Mouse (Mus musculus) gastrocnemius, postnatal 25 days (tissue): ENCODE measurements around the gene Exosc6. TPM values are rescaled to one million over a fixed set of nuclear protein-coding genes. Genes with fewer than 3 reads are reported as not detected.
A peak's percentile ranks its signal among the peaks of the same experiment; 100 is the strongest.
"Not testable (repeated sequence)": the region's sequence is repeated elsewhere in the genome, so short reads cannot be mapped to it uniquely, and the experiment has no call there.

Experiments used
- DNase-seq: peaks from one replicate; pipeline ENCODE4 v3.0.0; 2022
- long read RNA-seq, 2 experiments: library from polyadenylated mRNA; stranded (forward); transcript quantifications; one replicate each; pipeline ENCODE4 v2.0.0; 2021
- total RNA-seq, 2 experiments: library from RNA; stranded (reverse); gene quantifications; 1 replicate in 1 of 2; 2 replicates in 1 of 2; pipeline ENCODE4 v1.2.3; 2021

Gene Exosc6
- total RNA-seq: not detected
- long read RNA-seq, experiment 1, transcript Exosc6-201 (1 exons, 1,326 nt): major isoform, 15 of 15 reads
- long read RNA-seq, experiment 1, partial matches to known transcripts: 0 of 15 reads
- long read RNA-seq, experiment 1, other reads (novel, unspliced or antisense): 0 of 15 reads
- long read RNA-seq, experiment 2, transcript Exosc6-201 (1 exons, 1,326 nt): major isoform, 9 of 9 reads
- long read RNA-seq, experiment 2, partial matches to known transcripts: 0 of 9 reads
- long read RNA-seq, experiment 2, other reads (novel, unspliced or antisense): 0 of 9 reads

DNA sequence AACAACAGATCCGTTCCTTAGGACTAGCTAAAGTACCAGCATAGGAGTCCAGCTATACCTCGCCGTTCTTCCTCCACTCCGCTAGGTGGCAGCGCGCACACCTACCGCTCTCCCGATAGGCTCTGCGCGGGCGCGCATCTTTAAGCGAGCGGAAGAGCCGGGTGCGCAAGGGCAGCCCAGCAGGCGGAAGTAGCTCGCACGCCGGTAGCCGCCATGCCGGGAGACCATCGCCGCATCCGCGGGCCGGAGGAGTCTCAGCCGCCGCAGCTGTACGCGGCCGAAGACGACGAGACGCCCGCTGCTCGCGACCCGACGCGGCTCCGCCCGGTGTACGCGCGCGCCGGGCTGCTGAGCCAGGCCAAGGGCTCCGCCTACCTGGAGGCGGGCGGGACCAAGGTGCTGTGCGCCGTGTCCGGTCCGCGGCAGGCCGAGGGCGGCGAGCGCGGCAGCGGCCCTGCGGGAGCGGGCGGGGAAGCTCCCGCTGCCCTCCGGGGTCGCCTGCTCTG lies at the start of gene Exosc6:
Gene Exosc6 (plus strand): TSS at position 182 of the 506 bp plus-strand sequence.
- DNase-seq: peak; percentile 87

DNA sequence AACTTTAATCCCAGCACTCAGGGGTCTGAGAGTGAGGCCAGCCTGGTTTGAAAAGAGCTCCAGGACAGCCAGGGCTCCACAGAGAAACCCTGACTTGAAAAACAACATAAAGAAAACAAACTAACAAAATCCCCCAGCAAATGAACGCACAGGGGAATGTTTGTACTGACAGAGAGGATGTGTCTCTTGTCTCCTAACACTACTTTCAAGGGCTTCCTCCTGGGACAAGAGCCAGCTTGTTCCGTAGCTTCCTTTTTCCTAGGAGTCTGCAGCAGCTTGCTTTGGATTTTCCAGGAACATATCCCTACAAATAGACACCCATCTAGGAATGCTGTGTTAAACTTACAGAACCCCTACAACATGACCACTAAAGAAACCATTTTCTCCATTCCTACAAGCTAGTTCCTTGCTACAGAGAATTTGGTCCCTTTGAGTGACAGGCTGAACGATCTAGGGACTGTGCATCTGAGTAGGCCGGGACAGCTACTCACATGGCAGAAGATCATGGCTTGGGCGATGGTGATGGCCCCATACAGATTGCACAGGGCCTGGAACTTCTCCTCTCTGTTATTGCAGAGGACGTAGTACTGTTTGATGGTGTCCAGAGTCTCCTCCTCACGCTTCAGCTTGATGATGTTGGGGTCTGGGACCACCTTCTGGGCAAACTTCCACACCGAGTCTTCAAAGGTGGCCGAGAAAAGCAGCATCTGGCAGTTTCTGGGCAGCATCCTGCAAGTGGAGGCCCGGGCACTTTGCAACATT lies 45.7 kb upstream of the Exosc6 start:
- not testable (repeated sequence) for DNase-seq

DNA sequence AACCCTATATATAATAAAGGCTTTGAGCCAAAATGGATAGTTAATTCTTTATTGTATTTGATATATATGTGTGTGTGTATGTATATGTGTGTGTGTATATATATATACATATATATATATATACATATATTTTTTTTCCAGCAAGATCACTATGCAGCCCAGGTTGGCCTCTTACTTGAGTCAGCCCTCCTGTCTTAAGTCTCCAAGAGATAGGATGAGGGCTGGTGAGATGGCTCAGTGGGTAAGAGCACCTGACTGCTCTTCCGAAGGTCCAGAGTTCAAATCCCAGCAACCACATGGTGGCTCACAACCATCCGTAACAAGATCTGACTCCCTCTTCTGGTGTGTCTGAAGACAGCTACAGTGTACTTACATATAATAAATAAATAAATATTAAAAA lies 29.5 kb upstream of the Exosc6 start:
- DNase-seq: not testable (repeated sequence)

DNA sequence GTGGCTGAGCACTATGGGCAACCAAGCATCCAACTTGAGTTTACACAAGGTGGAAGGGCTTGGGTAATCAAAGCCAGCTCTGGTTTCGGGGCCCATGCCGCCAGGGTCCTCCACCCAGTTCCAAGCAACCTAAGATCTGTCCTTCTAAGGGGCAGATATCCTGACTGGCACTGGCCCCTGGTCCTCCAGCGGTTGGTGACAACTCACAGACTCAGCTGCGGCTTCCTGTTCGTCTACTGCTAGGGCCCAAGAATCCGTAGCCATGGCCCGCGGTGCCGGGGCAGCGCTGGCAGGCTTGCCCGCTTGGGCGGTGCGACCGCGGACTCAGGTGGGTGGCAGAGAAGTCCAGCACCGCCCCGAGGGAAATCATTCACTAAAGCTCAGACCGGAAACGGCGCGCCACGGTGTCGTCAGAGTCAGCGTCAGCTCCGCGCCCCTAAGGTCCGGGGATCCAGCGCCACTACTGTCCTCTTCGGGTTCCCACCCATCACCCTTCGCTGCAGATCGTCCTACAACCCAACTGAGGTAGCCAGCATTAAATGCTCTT lies 28.7 kb upstream of the Exosc6 start:
- peak; percentile 72 for DNase-seq

DNA sequence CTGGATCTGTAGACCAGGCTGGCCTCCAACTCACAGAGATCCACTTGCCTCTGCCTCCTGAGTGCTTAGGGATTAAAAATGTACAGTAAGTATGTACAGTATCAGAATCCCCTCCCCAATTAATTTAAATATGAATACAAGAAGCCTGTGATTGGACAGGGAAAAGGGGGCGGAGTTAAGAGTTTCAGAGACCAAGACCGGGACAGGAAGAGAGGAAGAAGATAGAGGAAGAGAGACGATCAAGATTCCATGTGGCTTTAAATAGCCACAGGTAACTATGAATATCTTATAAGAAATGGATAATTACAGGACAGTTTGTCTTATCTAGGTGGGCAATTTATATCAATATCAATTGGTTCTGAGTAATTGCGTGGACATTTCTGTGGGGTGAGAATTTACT lies 26.6 kb upstream of the Exosc6 start:
- no peak for DNase-seq

DNA sequence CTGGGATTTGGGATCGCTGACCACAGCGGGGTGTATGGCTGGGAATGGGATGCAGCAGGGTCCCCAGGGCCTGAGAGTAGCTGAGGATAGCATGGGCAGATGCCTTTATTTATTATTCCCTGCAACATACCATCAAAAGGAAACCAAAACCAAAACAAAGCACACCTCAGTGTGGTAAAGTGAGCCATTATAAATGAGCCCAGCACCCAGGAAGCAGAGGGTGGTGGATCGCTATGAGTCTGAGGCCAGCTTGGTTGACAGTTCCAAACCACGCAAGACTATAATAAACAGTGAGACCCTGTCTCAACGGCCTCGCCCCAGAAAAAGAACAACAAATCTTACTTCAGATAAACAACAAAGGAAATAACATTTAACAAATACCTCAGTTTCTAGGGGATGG lies 26.1 kb upstream of the Exosc6 start:
- no peak for DNase-seq

DNA sequence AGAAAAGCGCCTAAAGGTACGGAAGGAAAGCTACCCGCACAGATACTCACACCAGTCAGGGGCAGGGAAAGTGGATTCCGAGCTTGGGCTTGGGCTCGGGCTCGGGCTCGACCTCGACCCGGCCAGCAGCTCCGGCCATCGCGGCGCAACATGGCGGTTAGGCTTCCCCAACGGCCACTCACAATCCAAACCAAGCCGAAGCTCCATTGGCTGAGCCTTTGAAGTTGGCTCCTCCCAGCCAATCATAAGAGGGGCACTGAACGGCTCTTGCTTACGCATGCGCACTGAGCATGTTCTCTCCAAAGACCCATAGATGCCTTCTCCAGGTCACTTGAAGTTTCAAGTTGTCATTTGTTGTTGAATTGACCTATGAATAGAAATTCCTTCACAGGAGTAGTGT lies 24.6 kb upstream of the Exosc6 start, which contains the start of gene Ddx19b:
Gene Ddx19b (minus strand): TSS at position 180 of the 400 bp plus-strand sequence.
- no peak for DNase-seq

DNA sequence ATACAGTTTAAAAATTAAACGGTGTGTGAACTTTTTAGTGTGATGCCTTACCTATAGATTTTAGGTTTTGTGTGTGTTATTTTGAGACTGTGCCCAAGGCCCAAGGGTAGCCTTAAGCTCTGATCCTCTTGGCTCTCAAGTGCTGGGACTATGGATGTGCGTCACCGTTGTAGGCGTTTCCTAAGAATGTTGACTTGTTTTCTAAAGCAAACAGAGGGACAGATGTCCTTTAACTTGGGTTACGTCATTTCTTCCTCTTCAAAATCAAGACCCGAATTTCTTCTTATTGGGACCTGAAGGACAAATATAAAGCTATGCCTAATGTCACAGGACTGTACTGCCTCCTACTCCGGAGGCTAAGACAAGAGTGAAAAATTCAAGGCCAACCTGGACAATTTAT lies 23.2 kb upstream of the Exosc6 start, which contains the start of gene Aars:
Gene Aars (plus strand): TSS at position 229 of the 400 bp plus-strand sequence.
- no peak for DNase-seq

DNA sequence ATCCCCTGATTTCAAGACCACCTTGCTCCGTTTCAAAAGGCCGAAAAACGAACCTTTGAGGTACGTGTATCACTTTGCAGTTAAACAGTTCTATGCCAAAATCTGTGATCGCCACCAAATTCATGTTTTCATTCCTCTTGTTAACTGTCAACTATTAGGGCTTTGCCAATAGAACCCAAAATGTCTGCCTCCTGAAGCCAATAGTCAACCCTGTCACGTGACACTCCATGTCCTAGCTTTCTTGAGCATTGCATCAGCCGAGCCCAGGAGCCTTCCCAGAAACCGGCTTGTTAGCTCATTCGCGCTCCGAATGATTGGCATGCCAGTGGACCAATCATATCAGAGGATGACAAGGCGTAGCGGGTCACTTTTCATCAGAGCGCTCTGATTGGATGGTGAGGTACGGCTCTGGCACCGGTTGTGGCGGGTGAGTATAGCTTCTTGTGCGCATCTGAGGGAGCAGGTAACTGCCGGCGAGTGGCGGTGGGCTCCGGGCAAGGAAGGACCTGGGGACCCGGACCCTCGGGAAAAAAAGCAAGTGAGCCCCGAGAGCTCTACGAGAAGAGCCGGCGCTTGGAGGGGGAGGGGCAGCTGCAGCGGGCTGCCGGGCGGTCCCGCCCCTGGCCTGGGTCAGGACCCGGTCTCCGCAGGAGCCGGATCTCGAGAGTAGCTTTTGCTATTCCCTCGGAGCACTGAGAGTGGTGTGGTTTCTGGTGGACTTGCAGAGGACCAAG lies 22.5 kb upstream of the Exosc6 start:
- DNase-seq: peak; percentile 98

DNA sequence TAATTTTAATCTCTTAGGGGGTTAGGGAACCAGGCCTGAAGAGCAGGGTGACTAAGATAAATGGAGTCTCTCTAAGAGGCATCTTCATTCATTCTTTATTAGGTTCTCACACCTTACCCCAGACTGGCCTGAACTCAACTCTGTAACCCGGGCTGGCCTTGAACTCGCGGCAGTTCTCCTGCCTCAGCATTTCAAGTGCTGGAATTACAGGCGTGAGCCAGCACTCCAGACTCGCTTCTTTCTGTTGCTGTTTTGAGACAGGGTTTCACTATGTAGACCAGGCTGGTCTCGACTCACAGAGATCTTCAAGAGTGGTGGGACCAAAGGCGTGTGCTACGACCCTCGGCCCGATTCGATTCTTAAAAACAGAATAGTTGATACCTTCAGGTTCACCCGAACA lies 21.9 kb upstream of the Exosc6 start:
- no peak for DNase-seq

DNA sequence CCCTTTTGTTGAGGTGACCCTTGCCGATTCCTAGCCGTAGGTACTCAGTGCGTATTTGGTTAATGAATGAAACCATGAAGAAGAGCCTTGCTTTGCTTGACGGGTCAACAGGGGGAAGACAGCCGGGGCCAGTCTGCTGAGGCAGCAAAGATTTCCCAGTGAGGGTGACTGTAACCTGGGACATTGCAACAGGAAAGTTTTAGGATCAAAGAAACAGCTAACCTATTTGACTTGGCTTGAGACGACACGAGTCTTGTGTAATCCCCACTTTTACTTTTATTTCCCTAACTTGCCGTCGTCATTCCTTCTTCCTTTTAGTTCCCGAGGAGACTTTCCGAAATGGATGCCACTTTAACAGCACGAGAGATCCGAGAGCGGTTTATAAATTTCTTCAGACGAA lies 19.5 kb upstream of the Exosc6 start:
- DNase-seq: no peak

DNA sequence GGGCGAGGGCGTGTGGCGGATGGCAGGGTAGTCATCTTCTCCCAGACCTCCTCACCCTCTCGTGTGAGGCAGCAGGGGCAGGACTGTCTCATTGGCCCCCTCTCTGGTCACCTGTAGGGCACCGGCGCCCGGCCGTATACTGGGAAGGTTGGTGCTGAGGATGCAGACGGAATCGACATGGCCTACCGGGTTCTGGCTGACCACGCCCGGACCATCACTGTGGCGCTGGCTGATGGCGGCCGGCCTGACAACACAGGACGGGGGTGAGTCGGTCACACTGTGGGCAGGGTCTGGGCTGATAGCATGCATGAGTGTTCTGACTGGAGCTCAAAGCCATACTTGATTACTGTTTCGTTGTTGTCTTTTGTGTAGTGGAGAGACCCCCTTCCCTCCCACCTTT lies 13.6 kb upstream of the Exosc6 start:
- DNase-seq: no peak

DNA sequence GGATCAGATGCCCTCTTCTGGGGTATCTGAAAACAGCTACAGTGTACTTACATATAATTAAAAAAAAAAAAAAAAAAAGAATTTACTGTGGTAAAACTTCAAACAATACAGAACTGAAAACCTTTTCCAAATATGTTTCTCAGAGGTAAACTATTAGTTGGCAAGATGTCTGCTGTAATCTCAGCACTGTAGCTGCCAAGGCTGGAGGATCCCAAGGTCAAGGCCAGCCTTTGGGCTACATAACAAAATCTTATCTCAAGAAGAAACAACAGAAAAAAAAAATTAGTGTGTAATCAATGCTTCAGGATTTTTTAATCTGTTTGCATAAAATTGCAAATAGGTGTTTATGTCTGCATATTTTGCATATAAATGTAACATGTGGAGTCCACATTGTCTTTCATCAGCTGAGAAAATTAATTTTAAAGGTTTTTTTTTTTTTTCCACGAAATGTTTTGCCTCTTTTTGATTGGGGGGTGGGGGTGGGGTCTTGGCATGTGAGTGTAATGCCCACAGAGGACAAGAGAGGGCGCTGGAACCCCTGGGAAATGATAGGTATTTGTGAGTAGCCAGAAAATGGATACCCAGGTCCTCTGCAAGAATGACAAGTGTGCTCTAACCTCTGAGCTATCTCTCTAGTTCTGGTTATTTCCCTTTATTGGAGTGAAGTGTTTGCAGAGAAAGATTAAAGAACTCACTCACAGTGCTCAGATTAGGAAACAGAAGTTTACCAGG lies 12.0 kb upstream of the Exosc6 start:
- no peak for DNase-seq

DNA sequence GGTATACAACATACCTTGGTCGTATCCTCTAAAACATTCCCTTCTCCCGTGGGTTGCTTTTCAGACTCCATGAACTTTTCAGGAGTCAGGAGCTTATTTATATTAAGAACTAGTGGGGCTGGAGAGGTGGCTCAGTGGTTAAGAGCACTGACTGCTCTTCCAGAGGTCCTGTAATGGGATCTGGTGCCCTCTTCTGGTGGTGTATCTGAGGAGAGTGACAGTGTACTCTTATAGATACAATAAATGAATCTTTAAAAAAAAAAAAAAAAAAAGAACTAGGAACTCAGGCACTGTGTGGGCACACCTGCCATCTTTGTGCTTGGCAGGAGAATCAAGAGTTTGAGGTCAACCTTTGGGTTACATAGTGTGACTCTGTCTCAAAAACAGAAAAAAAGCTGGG lies 7.4 kb upstream of the Exosc6 start:
- DNase-seq: no peak

DNA sequence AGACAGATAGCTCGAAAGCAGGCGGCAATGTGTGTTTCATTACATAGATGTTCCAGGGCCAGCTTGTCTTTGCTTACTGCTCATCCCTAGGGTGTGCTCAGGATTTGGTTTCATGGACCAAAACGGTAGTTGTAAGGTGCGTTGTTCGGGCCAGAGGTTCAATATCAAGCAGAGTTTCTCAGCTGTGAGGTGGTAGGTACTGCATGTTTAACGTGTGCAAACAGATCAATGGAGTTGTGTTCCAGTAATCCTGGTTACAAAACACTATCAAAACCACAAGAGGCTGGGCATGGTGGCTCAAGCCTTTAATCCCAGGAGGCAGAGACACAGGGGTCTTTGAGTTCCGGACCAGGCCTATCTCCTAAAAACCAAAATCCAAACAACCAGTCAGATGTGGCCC lies 7.0 kb upstream of the Exosc6 start:
- no peak for DNase-seq

DNA sequence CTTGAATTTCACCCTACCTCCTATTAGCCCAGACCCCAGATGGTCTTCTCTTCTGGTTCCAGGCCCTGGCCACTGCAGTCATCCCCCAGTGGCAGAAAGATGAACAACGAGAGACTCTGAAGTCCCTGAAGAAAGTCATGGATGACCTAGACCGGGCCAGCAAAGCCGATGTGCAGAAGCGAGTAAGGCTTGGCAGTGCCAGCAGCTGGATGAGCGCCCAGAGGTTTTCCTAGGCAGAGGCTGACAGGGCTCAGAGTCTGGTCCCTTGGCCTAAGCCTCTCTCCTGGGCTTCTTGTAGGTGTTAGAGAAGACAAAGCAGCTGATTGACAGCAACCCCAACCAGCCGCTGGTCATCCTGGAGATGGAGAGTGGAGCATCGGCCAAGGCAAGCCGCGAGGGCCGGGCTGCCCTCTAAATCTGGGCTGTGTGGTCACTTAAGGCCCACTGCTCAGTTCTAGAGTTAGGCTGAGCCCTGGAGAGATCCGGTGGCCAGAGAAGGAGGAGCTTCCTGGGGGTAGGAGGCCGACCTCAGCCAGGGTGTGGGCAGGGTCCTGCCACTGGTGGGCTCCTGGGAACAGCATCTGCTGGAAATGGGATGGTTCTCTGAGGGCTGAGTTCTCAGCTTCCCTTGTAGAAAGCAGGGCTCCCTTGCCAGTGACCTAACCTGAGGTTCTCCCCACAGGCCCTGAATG lies 2.2 kb upstream of the Exosc6 start:
- DNase-seq: peak; percentile 20

DNA sequence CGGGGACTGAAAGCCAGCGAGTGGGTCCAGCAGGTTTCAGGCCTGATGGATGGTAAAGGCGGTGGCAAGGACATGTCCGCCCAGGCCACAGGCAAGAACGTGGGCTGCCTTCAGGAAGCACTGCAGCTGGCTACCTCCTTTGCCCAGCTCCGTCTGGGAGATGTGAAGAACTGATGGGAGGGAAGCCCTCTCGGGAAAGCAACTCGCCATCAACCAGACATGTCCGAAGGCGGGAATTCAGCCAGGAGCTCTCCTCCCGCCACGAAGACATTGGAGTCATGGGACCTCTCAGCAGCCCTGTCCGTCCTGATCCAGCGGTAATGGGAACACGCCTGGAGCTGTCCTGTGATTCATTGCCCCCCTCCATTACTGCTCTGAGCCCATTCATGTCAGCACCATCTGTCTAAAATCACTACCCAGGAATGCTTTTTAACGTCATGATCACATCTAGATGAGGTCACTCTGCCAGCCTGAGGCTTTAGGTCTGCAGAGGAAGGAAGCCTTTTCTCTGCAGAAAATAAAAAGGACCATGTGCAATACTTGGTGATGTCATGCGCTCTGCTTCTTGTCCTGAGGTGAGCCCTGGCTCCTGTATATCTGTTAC lies 1.0 kb upstream of the Exosc6 start:
- DNase-seq: no peak

DNA sequence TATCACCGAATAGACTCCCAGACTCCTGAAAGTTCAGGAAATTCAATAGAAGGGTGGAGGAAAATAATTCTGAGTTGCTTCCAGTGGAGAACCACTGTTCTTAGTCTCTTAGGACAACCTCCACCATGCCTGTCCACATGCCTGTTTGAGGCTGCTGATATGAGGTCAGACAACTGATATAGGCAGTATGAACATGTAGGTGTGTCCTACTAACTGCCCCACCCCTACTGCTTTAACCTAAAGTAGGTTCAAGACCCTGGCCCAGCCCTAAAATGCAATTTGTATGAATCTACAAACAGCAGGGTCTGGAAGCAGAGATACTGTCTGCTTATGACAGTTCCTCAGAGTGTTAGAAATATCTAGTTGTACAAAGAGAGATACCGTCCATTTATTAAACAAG lies 478 bp upstream of the Exosc6 start:
- no peak for DNase-seq

DNA sequence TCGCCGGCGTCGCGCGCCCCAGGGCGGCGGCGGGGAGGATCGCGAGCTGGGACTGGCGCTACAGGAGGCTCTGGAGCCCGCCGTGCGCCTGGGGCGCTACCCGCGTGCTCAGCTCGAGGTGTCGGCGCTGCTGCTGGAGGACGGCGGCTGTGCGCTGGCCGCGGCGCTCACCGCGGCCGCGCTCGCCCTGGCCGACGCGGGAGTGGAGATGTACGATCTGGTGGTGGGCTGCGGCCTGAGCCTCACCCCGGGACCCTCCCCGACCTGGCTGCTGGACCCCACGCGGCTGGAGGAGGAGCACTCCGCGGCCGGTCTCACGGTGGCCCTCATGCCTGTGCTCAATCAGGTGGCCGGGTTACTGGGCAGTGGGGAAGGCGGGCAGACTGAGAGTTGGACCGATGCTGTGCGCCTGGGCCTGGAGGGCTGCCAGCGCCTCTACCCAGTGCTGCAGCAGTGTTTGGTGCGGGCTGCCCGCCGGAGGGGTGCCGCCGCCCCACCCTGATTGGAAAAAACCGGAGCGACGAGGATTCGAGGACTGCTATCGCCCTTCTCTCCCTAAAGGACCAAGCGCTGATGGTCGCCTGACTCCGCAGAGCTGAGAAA lies 653 bp downstream of the Exosc6 start:
- peak; percentile 30 for DNase-seq

DNA sequence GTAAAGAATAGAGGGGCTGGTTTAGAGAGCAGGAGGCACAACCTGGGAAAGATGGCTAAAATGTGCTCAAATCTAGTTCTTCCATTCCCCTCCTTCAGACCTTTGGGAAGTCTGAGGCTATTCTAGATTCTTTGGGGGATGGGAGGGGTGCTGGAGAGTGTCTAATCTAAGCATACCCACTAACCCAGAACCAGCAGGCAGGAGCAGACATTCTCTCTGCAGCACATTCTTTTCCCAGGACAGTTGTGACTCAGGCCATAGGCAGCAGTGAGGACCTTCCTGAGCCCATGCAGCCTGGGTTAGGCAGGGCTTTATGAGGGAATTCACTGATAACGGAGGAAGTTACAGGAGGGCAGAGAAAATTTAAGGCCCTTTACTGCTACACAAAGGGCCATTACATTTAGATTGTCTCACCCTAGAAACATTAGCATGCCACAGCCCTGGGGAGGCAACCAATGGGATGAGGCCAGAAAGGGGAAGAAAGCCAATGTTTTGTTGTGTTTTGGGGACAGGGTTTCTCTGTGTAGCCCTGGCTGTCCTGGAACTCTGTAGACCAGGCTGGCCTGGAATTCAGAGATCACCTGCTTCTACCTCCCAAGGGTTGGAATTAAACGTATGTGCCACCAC lies 2.9 kb downstream of the Exosc6 start:
- DNase-seq: no peak
